Mouse (Mus musculus) liver, embryonic 13.5 days (tissue): Measurements from ENCODE around the gene Ccdc77. TPM values are rescaled to one million over a fixed set of nuclear protein-coding genes. Genes with fewer than 3 reads are reported as not detected.

Experiments
- ATAC-seq: fragments of 200-750 bp; cut with Nextera tagmentation; 2 replicates; pipeline ENCODE4 v1.8.0; 2017; ENCODE audit warnings: low read depth, mild to moderate bottlenecking, moderate number of reproducible peaks, moderate library complexity
- DNase-seq: peaks from one replicate; pipeline ENCODE4 v3.0.0; 2022
- H3K27ac ChIP-seq: fragments of 300-500 bp; sonication (generic); 2 replicates; pipeline ENCODE4 v1.5.1; 2015; ENCODE audit warnings: moderate library complexity, mild to moderate bottlenecking, inconsistent platforms
- H3K27me3 ChIP-seq: fragments of 300-500 bp; sonication (generic); 2 replicates; pipeline ENCODE4 v1.6.1; 2015; ENCODE audit warnings: mild to moderate bottlenecking, inconsistent platforms
- H3K36me3 ChIP-seq: fragments of 300-500 bp; sonication (generic); 2 replicates; pipeline ENCODE4 v1.6.1; 2015; ENCODE audit warnings: mild to moderate bottlenecking, inconsistent platforms
- H3K4me1 ChIP-seq: fragments of 300-500 bp; sonication (generic); replicated peaks from 2 replicates; pipeline ENCODE4 v1.6.1; 2015; ENCODE audit warnings: inconsistent platforms
- H3K4me2 ChIP-seq: fragments of 300-500 bp; sonication (generic); 2 replicates; pipeline ENCODE4 v1.6.1; 2015; ENCODE audit warnings: inconsistent platforms, mild to moderate bottlenecking, moderate library complexity
- H3K4me3 ChIP-seq: fragments of 300-500 bp; sonication (generic); replicated peaks from 2 replicates; pipeline ENCODE4 v1.5.1; 2015; ENCODE audit warnings: mild to moderate bottlenecking, inconsistent platforms
- H3K9ac ChIP-seq: fragments of 300-500 bp; sonication (generic); 2 replicates; pipeline ENCODE4 v1.6.1; 2015; ENCODE audit warnings: mild to moderate bottlenecking, inconsistent platforms
- H3K9me3 ChIP-seq: fragments of 300-500 bp; sonication (generic); replicated peaks from 2 replicates; pipeline ENCODE4 v1.6.1; 2016; ENCODE audit warnings: inconsistent platforms
- WGBS: fragments of 180-500 bp; shearing (Covaris S2); methylation state at CpG from one replicate; pipeline ENCODE4 v1.1.7; 2015; ENCODE audit not compliant: insufficient replicate concordance; 5-methylcytosine and 5-hydroxymethylcytosine counted together
- polyA plus RNA-seq: library from polyadenylated mRNA; unstranded; fragments of >200 nt; fragmentation: Nextera tagmentation; extraction: Ambion mirVana; gene quantifications from 2 replicates; pipeline ENCODE4 v1.2.1, GENCODE M21; 2015

The Ccdc77 gene
- polyA plus RNA-seq, 1 experiment from 2014 or later: 17.2 TPM

DNA sequence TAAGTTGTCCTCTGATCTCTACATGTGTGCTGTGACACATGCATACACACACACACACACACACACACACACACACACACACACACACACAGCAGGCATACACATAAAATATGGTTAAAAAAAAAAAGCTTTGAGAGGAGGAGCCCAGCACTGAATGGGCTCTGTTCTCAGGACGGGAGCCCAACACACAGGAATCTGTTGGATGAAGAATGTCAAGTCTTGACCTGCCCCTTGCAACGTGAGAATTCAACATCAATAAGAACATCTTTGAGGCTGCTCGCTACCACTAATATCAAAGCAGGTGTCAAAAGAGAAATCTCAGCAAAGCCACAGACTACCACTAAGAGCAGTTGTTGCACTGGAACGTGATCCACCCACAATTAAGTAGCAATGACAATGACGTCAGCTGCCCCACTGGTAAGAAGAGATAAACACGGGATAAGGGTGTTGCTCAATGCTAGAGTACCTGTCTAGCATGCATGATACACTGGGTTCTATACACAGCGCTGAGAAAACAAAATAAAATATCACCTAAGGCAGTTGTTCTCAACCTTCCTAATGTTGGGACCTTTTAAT lies 87.2 kb downstream of the Ccdc77 start:
- 55% methylated on average over 7 of the region's 7 CpGs for WGBS
- no peaks in the 10 kb centered on the region for H3K4me1 ChIP-seq
- H3K4me2 ChIP-seq: no peak overlapping the region
- no peak overlapping the region for H3K27ac ChIP-seq
- no peaks in the 10 kb centered on the region for H3K9me3 ChIP-seq
- H3K36me3 ChIP-seq: no peaks in the 10 kb centered on the region
- no peak overlapping the region for H3K4me3 ChIP-seq
- ATAC-seq (no peak), DNase-seq (no peak)
- peaks cover 14% of the 10 kb centered on the region; the same call in 1 of the 2 replicates for H3K27me3 ChIP-seq
- no peak overlapping the region for H3K9ac ChIP-seq

DNA sequence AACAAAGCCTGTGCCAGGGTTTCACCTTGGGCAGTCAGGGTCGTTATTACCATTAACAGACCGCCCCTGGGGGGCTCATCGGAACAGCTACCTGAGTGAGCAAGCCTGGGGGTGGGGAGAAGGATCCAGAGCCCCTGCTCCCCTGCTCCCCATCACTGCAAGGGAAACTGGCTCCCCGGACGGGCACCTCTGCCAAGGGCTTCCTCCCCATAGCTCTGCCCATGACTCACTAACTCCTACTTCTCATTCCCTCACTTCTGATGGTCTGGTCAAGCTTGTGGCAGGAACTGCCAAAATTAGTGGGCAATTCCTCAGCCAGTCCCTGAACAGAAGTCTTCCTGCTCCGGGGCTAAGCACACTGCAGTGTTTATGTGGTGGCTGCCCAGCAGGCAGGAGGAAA lies 88.9 kb downstream of the Ccdc77 start:
- Histone ChIP-seq H3K27ac (no peak overlapping the region), H3K9ac (no peak overlapping the region), H3K4me3 (no peak overlapping the region), H3K4me2 (no peak overlapping the region), H3K36me3 (no peaks in the 10 kb centered on the region), H3K4me1 (no peaks in the 10 kb centered on the region), H3K9me3 (no peaks in the 10 kb centered on the region), H3K27me3 (peaks cover 14% of the 10 kb centered on the region; the same call in 1 of the 2 replicates)
- DNase-seq: no peak
- 20% methylated on average over 6 of the region's 6 CpGs for WGBS
- no peak for ATAC-seq

DNA sequence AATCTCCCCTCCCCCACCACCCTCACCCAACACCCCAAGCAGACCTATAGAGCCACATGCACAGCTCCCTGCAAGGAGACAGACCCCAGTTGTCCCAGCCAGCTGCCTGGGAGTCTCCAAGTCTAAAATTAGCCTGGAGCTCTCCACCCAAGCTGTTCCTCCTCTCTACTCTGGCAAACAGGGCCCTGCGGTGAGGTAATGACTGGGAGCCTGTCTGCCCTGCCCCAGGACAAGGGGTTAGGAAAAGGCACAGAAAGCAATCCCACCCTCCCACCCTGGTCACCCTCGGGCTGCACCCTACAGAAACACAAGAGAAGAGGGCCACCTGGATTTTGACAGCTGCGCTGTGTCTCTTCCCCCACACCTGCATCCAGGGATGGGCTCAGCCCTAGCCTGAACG lies 89.3 kb downstream of the Ccdc77 start:
- peaks cover 14% of the 10 kb centered on the region; the same call in 1 of the 2 replicates for H3K27me3 ChIP-seq
- H3K36me3 ChIP-seq: no peaks in the 10 kb centered on the region
- H3K4me3 ChIP-seq: no peak overlapping the region
- H3K4me2 ChIP-seq: no peak overlapping the region
- no peak overlapping the region for H3K27ac ChIP-seq
- H3K9me3 ChIP-seq: no peaks in the 10 kb centered on the region
- no peak for DNase-seq
- H3K4me1 ChIP-seq: no peaks in the 10 kb centered on the region
- ATAC-seq: no peak
- 49% methylated on average over 4 of the region's 4 CpGs for WGBS
- no peak overlapping the region for H3K9ac ChIP-seq

Other genes with a start within 250 kb of the Ccdc77 start
- not detected in 2 replicates for gene D330020A13Rik, start 70.0 kb downstream of the Ccdc77 start, polyA plus RNA-seq
- gene B4galnt3, start 69.8 kb downstream of the Ccdc77 start, polyA plus RNA-seq: 0.16 and 0.29 TPM in 2 replicates
- gene Kdm5a, start 250 bp downstream of the Ccdc77 start, polyA plus RNA-seq: 21.8 and 24.9 TPM in 2 replicates
- gene Il17ra, start 98.9 kb upstream of the Ccdc77 start, polyA plus RNA-seq: 9.3 and 10.8 TPM in 2 replicates
- not detected in 2 replicates for gene Tmem121b, start 129.4 kb upstream of the Ccdc77 start, polyA plus RNA-seq
- gene Hdhd5, start 166.9 kb upstream of the Ccdc77 start, polyA plus RNA-seq: 11.5 and 12.5 TPM in 2 replicates